Mouse (Mus musculus): ENCODE results near the gene Vcl.

DNA sequence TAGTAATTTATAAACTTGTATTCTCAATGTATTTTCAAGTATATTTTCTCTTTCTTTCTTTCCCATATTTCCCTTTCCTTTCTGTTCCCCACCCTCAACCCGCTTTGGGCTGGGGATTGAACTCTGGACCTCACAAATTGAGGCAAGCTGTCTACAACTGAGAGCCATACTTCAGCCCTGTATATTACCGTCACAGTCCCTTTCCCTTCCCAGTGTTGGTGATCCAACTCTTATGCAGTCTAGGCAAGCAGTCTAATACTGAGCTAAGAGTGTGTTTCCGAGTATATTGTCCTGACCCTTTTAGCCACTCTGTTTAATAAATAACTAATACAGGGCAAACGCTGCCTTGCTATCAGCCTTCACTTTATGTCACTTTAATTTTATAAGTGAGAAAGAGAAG, 70.4 kb downstream of the Vcl start:
- TF ChIP-seq POLR2A (IDR thresholded peaks at IDR 0.05; ENCODE audit: control insufficient read depth, extremely low read depth, insufficient read depth, low read length, poor library complexity): no peak
- TF ChIP-seq CTCF (IDR thresholded peaks at IDR 0.05; ENCODE audit: borderline replicate concordance, control insufficient read depth, extremely low read depth, insufficient read depth, low read length, poor library complexity): no peak
